Mouse (Mus musculus): Measurements from ENCODE around the gene Bbs7.

Gene Bbs7

DNA sequence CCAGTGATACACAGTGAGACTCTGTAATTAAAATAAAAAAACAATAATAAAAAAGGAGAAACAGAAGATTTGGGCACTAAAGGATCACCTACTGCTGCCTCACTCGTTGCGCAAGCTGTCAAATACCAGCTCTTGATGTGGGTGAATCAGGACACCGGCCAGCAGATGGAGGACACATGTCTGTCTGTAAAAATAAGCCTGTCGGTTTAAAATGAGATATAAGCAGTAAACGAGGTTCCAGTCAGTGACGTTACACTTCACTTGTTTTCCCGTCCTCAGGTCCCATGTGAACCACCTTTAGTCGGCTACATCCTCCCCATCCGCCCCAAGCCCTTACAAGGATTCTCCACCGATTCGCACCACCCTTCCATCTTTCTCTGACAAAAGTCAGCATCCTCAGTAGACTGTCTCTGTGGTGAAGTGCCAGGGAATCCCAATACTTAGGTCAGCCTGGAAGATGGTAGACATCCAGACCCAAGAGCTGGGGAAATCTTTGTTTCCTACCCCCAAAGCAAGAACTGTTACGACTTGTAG, 61.4 kb downstream of the Bbs7 start:
- DNase-seq (ENCODE audit: low spot score in 2 of 2): no peak

DNA sequence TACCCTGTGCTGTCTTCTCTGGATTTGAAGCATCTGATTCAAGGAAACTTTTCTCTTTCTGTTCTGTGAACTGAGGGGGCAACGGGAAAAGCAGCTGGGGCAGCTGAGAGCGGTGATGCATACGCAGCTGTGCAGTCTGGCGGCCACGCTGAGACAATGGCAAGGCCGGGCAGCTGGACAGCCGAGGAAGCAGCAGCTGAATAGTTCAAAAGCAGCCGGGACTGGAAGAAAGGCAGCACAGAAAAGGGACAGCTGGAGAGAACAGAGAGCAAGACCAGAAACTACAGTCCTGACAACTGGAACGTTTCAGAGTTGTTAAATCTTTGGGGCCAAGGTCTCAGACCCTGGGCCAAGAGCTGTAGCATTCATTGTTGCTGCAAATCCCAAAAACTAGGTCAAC, 61.9 kb downstream of the Bbs7 start:
- peak; percentile 16 to 43 for DNase-seq (ENCODE audit: low spot score in 2 of 2)

DNA sequence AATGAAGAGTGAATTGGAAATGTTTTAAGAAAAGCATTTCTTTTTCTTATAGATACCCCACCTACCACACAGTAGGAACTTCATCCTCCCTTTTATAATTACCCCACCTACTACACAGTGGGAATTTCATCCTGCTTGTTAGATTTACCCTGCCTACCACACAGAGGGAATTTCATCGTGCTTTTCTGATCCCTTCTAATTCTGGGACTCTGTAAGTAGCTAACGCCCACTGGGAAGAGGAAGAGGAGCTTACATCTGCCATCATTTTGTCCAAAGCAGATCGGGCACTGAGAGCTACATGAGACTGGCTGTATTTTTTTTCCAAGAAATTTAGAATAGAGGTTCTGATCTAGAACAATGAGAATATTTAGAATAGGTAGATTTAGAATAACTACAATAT, 68.3 kb downstream of the Bbs7 start:
- DNase-seq (ENCODE audit: low spot score in 2 of 2): no peak

DNA sequence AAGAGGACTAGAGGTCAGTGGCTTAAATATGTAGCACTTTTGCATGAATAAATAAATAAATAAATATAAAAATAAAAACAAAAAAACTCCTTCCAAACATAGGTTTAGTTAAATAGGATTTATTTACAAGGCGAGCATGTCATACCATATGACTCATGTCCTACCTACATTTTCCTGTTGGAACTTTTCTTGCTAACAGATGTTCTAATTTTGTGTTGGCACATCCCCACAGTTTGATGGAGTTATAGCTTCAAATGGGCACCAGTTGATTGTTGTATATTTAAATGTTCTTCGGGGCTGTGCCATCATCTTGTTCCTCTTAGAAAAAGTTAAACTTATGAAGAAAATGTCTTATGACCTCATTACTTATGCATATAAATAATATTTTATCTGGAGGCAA, 71.9 kb downstream of the Bbs7 start:
- DNase-seq (ENCODE audit: low spot score in 2 of 2): no peak

DNA sequence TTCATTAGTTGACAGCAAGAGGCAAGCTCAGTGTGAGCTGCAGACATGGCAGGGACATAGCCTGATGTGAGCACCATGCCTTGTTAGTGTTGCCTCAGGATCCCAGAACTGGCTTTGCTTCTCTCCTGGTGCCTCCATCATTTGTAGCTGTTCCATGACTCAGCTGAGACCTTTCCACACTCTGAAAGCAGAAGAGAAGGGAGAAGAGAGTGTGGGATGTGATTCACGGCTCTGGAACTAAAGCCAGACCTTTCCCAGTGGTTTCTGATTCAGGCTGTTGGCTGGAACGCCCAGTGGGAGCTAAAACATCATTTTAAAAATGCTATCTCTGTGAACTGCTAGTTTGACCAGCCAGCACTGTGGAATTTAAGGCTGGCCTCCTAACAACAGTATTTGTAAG, 72.5 kb downstream of the Bbs7 start:
- no peak for DNase-seq (ENCODE audit: low spot score in 2 of 2)

DNA sequence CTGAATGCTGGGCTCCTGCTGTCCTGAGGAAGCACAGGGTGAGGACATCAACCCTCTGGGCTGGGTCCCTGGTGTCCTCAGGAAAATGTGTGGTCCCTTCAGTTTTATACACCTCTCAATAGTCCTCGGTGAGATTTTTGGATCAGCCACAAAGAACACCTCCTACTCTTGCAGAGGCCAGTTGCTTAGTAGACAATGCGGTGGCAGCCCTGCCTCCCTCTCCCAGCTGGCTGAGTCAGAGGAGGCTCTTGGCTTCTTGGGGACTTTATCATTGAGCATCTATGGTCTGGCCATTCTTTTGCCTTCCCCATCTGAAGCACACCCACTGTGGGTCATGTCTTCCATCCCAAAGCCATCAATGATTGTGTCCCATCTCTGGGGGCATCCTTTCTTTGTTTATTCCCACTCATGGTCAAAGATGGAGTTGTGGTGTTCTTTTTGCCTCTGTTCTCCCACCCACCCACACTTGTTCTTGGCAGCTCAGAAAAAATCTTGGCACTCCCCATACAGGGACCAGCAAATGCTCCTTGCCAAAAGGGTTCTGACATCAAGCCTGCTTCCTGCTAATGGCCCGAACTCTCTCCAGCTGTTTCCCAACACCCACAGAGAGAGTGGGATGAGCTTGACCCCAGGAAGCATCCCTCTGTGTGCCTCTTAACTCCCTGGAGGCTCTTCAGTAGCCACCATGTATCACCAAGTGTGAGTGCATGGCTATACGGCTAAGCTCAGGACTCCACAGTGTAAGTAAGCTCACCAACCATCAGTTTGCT, 75.4 kb downstream of the Bbs7 start:
- no peak for DNase-seq (ENCODE audit: low spot score in 2 of 2)

DNA sequence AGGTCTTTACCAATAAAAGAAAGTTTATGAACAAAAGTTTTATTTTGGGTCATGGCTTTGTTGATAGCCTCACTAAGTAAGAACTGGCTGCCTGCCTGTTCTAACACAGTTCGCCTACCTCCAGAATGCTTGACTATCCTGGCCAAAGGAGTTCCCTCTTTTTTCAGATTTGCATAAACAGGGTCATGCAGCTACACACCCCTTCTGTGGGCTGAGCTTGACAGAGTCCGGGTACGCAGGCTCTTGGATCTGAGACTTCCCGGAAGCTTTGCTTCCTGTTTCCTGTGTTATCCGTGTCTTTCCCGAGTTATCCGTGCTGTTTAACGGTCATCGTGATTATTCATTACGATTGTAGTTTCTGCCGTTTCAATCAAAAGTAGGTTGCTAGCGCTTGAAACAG, 77.2 kb downstream of the Bbs7 start:
- no peak for DNase-seq (ENCODE audit: low spot score in 2 of 2)

DNA sequence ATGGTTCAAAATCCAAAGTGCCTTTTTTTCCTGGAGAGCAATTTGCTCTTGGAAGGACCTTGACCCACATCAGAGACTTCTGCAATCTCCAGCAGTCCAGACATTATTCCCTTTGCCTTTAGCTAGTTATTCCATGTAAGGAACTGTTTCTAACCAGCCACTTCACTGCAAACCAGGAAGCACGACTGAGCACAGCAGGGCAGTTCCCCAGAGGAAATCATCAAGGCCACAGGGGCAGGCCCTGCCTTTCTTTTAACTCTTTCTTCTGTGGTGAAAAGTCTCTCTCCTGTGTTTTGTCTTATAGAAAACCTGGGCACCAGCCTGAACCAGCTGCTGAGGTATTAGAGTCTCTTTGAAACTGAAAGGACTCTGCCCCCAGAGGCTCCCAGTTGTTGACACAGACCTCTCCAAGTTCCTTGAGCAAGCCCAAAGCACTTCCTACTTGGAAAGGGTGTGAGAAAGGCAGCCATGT, 80.0 kb downstream of the Bbs7 start:
- DNase-seq (ENCODE audit: low spot score in 2 of 2): no peak

DNA sequence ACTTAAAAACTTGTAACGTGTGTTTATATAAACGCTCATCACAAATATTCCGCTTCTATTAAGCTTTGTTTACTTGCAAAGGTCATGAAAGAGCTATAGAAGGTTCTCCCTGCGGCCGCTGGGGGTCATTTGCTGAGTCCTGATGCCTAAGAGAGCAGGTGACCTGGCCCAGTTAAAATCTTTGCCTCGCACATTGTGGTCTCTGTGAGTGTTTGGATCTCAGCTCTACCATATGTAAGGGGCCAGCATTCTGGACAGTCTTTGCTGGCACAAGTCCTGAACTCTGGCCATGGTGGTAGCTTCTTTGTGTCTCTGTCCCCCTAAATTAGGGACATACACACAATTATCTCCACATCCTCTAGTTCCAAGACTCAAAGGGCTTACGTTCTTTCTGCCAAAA, 80.5 kb downstream of the Bbs7 start:
- DNase-seq (ENCODE audit: low spot score in 2 of 2): no peak

DNA sequence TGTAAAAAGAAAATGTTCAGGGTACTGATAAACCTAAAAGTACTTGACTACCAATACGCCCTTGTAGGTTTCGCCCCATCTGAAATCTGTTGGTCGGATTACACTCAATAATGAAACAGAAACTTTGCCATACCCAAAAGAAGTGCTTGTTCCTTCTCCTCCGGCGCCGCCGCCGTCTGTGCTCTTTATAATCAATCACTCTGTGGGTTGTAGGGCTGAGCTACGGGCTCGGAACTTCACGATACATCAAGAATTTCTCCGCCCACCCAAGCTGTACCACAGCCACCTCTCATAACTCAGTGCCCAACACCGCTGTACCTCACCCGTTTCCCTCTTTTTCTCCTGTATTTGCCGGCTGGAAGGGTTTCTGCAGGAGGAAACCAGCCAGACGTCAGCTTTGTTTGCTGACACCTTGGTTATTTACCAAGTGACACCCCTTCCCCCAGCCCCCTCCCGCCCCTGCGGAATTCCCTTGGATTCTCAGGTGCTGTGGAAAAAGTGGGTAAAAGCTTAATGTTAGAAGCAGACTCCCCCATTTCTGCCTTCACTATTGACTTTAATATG, 81.2 kb downstream of the Bbs7 start:
- no peak for DNase-seq (ENCODE audit: low spot score in 2 of 2)

DNA sequence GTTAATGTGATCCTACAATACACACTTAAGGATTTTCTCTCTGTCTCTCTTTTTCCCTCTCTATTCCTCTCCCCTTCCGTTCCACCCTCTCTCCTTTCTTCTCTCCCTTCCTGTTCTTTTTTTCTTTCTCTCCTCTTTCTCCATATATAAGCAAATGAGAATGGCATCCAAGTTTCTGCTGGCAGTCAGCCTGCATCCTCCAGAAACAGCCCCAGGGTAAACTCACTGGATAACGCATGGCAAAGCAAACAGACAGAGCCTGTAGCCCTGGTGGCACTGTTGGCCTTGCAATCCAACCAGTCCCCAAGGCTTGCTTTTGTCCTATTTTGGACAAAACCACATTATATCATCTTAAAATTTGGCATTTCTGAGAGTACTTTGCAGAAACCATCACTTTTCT, 82.0 kb downstream of the Bbs7 start:
- no peak for DNase-seq (ENCODE audit: low spot score in 2 of 2)

DNA sequence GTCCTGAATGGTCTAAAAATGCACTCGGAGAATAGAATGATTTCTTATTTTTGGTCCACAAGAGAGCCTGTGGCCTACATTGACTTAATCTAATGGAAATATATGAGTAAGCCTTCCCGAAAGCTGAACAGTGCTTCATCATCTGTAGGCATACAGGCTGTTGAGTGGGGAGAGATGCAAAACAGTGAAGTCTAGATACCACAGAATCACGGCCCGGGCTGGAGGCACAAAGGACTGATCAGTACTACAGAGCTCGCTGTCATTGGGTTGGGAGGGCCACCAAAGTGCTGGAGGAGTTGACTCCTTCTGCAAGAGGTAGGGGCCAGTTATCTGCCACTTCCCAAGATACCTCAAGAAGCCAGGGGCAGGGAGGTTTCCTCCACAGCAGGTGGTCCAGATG, 82.5 kb downstream of the Bbs7 start:
- DNase-seq (ENCODE audit: low spot score in 2 of 2): no peak

DNA sequence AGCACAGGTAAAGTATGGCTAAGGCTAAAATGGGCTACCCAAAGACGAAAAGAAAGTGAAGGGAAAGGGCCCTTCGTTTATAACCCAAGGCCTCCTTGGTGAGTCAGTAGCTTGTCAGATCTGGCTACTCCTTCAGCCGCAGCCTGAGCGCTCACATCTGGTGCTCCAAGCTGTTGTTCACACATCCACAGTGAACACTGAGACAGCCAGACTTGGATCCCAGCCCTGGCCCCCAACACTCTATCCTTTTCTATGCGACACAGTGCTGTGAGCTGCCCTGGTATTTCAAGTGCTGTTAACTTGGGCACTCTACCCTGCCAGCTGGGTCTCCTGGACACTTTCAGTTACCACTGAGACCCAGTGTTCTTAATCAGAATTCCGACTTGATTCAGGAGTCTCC, 82.9 kb downstream of the Bbs7 start:
- peak; percentile 48 to 74 for DNase-seq (ENCODE audit: low spot score in 2 of 2)

DNA sequence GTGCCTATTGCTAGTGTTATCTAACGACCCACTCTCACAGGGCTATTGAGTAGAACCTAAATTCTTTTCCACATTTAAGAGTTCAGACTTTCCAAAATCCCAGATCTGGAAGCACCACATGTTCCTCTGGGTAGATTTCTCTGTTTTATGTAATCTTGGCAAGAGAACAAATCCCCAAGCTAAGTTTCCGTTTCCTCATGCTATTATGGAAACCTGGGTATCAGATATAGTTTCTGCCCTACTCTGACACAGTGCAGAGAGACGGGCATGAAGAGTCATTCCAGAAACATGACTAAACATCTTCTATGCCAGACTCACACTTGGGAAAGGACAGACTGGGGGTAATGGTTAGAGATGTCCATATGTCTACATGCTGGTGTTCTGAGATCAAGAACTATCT, 88.8 kb downstream of the Bbs7 start:
- DNase-seq (ENCODE audit: low spot score in 2 of 2): no peak
